Mouse (Mus musculus) brain, embryonic 18.5 days (tissue): ENCODE data around the gene Usp25.

ENCODE experiments used
- DNase-seq: peaks from one replicate; pipeline ENCODE4 v3.0.0-alpha.2; 2012; ENCODE audit warnings: low read depth, low spot score

Usp25 gene

GRCm38 (mm10) chr16:77140651-77141050 is 127.1 kb downstream of the Usp25 start:
- no peak for DNase-seq

- no peak for DNase-seq
Measured at GRCm38 (mm10) chr16:77146801-77147200, 133.3 kb downstream of the Usp25 start.

GRCm38 (mm10) chr16:77150338-77150737 is 136.8 kb downstream of the Usp25 start:
- no peak for DNase-seq

- no peak for DNase-seq
Measured at GRCm38 (mm10) chr16:77150884-77151283, 137.4 kb downstream of the Usp25 start.

- no peak for DNase-seq
Measured at GRCm38 (mm10) chr16:77152288-77152687, 138.8 kb downstream of the Usp25 start.

GRCm38 (mm10) chr16:77153216-77153715 is 139.8 kb downstream of the Usp25 start:
- DNase-seq: no peak

- DNase-seq: no peak
Measured at GRCm38 (mm10) chr16:77153815-77154214, 140.3 kb downstream of the Usp25 start.

- no peak for DNase-seq
Measured at GRCm38 (mm10) chr16:77154831-77155230, 141.3 kb downstream of the Usp25 start.
